Mouse (Mus musculus): ENCODE measurements at regions not wholly inside any gene's neighbourhood (a gene's known extent, or its start where the extent isn't known, plus 50 kb on each side); places are given as distances from the start of the nearest gene placed in this dataset.

DNA sequence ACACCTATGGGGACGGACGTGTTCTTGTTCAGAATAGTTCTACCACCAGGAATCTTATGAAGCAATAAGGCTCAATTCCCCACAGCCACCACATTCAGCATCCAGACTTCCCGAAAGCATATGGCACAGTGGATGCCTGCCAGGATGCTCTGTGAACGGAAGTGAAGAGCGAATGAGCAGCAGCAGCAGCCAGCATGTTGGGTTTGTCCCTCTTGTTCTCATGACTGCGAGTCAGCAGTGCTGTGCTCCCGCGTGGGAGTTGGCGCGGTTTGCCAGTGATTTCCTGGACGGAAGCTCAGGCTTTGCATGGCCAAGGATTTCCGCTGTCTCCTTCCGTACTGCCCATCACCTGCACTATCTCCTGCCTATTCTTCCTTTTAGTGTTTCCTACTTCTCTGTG, 471.8 kb upstream of the Kif2a start:
- DNase-seq (ENCODE audit: low read depth, low spot score) = no peak

DNA sequence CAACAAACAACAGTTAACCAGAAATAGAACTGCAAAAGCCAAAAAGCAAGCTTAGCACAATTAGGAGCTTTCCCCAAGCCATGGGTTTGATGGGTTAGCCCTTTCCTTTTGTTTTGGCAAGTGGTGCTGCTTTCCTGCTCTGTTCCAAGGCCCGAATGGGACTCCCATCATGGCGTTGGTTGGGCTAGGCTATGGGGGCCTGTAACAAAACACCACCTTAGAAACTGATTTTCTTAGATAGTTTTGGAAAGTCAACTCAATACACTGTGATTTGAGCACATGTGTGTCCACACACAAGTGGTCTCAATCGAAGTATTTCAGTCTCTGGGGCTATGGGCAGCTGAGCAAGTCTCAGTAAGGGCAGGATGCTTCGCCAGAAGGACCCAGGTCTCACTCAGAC, 470.5 kb upstream of the Kif2a start:
- DNase-seq (ENCODE audit: low read depth, low spot score) = no peak

DNA sequence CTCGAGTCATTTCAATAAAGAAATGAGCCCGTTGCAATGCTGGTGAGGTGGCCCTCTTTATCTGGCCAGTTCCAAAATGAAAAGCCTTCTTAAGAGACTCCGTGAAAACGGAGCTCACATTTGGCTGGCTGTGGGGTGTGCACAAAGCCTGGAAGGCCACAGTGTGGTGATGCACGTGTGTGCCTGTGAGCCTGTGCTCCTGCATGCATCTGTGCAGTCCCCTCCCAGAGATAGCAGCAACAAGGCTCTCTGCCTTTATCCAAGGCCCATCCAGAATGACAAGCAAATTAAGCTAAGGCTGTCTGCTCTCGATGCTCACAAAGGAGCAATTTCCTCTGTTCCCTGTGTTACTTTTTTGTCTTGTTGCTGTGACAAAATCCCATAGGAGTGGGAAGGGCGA, 469.5 kb upstream of the Kif2a start:
- DNase-seq (ENCODE audit: low read depth, low spot score) = no peak

DNA sequence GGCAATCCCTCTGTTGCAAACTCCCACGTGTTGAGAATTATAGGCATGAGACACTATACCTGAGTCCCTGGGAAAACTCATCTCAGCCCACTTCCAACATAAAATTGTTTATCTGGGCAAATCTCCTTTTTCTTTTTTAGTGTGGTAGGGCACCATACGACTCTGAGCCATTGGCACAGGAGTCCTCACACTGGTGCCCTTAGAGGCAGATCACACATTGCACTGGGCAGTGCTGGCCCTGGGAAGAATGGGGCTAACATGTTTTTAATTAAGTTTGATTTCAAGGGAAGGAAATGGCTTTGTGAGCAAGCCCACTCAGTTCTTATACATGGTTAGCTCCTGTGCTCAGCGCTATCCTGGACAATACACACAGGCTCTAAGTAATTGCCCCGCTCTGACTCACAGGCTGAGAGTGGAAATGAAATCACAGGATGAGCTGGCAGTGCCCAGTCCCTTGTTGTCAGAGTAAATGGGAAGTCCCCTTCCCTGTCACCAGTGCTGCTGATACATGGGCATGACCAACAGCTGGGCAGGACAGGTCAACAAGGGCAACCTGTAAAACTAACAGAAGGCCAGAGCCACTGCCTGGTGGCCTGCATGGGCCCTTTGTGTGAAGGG, 463.6 kb upstream of the Kif2a start:
- no peak for DNase-seq (ENCODE audit: low read depth, low spot score)

DNA sequence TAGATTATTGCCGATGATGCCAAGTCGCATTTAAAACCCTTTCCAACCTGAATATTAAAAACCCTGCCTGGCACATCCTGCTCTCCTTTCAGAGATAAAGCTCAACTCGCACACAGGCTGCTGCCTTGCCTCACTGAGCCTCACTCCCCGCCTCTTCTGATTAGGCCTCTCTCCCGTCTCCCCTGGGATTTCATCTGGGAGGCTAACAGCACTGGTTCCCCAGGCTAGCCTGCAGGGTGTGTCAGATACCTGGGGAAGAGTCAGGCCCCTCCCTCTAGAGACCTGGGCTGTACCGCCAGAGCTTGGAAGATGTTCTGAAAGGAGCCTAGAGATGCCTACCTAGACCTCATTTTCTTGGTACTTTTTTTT, 462.7 kb upstream of the Kif2a start:
- no peak for DNase-seq (ENCODE audit: low read depth, low spot score)

DNA sequence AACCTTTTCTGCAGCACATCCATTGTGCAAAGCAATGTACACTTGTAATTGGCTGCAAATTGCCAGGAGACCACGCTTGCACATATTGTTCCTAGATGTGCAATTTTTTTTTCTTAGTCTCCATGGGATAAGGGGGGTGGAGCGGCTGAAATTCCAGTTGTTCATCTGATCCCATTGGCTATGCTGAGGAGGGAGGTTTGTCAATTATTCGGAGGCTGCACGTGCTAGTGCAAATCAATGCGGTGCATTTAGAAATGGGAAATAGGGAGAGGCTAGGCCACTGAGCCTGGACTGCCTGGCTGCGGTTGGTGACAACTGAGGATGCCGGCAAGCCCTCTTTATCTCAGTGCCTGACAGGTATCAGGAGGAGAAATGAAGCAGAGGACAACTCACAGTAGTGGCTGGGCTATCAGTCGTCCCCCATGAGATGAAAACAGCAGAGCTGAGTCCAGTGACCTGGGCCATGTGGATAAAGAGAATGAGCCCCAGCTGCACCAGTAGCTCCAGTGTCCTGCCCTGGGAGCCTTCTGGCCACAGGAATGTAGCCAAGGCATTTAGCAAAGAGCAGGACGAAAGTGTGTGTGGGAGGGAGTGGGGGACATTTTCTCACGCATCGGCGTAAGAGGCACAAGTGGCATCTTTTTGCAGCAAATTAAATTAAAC, 462.2 kb upstream of the Kif2a start:
- no peak for DNase-seq (ENCODE audit: low read depth, low spot score)

DNA sequence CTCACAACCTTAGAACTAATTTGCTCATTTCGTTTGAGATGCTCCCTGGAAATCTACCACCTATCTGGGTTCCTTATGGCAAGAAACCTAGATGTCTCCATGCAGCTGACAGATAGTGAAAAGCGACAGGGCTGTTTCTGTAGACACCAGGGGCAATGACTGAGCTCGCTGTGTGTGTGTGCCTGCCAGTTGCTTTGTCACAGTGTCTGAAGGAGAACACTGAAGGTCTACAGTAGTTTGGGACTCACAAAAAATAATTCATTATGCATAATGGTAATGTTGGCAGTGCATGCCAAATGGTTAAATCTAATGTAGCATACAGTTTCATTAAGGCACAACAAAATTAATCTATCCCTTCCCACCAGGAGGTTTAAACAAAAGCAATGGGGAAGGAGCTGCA, 453.2 kb upstream of the Kif2a start:
- DNase-seq (ENCODE audit: low read depth, low spot score) = no peak

DNA sequence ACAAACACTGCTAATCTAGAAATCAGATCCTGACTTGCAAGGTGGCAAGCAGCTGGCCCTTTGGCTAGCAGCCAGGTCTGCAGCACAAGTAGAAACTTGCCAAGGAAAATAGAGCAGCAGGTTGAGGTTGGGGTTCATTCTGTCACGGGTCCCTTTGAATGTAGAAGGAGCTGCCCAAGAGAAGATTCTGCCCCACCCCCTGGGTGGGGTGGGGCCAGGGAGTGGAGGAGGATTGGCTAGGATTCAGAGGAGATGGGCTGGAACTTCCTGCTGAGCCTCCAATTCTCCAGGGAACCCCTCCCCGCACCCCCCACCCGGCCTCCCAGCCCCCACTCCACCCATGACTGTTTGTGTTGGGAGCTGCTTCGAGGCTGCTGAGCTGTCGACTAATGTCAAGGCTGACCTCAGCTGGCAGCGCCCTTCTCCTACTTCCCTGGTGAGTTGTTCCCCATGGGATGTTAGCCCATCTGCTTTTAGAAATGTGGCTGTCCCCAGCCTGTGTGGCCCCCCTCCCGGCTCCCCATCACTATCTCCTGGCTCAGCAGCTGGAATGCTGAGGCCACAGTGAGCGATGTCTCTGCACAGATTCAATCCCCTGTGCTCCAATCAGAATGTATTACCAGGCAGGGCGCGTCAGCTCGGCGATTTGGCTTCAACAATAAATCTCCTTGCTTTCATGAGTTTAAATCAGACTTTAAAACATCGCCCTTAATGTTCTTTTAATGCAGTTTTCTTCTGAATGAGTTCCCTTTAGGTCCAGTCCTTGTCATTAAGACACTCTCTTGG, 447.8 kb upstream of the Kif2a start:
- peak; percentile 43 for DNase-seq (ENCODE audit: low read depth, low spot score)

DNA sequence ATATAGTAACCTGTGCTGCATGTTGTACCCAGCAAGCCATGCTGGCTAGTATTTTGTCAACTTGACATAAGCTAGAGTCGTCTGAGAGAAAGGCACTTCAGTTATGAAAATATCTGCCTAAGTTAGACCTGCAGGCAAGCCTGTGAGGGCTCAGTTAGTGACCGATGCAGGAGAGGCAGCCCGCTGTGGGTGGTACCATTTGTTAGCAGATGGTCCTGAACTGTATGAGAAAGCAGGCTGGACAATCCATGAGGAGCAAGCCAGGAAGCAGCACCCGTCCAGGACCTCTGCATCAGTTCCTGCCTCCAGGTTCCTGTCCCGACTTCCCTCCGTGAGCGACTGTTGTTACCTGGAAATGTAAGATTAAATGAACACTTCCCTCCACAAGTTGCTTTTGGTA, 440.9 kb upstream of the Kif2a start:
- no peak for DNase-seq (ENCODE audit: low read depth, low spot score)

DNA sequence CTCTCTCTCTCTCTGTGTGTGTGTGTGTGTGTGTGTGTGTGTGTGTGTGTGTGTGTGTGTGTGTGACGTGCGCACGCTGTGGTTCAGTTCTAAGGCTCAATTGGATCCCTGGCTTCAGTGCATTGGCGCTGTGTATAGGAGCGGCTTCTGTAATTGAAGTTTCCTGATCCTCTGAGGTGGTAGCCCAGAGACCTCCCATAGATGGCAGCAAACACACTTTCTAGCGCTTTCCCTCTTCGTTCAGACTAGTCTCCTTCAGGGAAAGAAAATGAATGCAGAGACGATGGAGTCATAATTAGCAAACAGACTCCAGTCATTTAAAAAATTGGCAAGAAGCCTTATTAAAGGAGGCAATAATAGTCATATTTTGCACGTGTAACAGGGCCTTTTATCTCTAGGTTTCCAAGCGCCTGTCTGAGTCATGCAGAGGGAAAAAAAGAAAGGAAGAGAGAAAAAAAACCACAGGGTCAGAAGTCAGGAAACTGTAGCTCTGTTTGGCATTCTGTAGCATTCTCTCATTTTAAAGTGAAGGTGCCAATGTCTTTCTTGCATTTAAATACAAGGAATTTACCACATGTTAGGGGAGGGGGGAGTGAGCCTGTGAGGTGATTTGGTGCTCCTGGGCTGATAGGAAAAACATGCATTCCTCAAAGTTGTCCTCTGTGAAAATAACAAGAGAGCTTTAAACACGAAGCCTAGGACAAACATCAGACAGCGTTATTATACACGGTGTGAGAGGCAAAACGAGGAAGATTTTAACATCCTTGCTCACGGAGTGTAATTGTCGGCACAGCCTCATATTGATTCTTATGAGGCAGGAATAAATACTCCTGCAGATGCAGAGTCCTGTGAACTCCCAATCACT, 439.4 kb upstream of the Kif2a start:
- peak; percentile 61 for DNase-seq (ENCODE audit: low read depth, low spot score)

DNA sequence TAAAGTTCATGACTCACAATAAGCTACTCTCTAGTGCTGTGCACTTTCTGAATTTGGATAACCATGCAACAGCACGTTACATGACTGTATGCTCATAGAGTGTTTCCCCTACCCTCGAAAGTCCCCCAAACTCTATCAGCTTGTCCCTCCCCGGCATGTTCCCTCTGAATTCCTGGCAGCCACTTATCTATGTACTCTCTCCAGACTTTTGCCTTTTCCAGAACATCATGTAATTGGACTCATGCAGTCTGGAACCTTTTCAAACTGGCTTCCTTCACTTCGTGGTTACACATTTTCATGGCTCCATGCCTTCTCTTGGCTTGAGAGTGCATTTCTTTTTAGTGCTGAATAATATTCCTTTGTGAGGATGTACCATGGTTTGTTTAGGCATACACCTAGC, 436.8 kb upstream of the Kif2a start:
- no peak for DNase-seq (ENCODE audit: low read depth, low spot score)

DNA sequence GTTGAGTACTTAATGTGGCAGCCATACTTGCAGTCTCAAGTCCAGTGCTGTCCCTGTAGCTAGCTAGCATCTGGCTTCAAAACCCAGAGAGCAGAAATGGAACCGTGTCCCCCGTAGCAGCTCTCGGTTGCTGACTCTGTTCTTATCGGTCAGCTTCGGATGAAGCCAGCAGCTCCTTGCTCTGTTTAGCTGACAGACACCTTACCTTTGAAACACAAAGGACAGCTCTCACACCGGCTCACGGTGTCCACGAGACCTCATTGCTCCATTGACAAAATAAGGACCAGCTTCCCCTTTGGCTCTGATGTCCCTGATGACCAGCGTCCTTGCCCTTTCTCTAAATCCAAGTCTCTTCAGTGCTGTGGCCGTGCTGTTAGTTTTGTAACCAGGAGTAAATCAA, 435.3 kb upstream of the Kif2a start:
- DNase-seq (ENCODE audit: low read depth, low spot score) = no peak

DNA sequence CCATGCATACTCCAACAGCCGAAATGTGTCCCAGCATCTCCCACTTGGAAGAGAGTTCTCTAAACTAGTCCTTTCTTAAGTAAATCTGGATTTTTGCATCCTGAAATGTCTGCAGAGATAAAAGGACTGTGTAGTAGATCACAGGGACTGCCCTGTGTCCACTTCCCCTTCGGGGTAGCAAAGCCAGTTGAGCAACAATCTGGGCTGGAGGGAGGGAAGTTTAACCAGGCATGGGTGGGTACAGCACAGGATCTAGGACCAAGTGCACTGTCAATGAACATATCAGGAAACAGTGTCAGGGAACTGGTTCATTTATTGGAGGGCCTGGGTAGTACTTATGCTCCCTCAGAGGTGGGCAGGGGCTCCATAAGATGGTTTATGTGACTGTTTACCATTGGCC, 434.5 kb upstream of the Kif2a start:
- DNase-seq (ENCODE audit: low read depth, low spot score) = no peak

DNA sequence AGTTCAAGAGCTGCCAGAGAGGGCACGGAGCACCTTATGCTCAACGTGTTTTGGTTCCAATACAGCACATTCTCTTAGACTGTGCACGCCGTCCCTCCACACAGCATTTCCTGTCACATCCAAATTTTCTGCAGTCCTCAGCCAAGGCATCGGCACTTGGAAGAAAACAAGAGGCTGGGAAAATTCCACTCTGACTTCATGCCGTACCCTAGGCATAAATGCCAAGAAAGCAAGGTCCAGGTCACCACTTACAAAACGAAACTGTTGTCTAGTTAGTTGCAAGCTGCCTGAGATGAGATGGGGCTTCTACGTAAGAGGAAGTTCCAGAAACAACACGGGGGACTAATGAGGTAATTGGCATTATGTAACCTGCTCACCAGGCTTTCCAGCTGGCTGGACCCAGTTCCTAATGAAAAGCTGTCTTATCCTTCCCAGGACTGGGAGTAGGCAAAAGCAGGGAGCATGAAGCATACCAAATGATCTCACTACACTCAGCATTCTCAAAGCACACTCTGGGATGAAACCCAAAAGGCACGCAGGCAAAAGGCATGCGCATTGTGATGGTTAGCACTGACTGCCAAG, 427.8 kb upstream of the Kif2a start:
- no peak for DNase-seq (ENCODE audit: low read depth, low spot score)

DNA sequence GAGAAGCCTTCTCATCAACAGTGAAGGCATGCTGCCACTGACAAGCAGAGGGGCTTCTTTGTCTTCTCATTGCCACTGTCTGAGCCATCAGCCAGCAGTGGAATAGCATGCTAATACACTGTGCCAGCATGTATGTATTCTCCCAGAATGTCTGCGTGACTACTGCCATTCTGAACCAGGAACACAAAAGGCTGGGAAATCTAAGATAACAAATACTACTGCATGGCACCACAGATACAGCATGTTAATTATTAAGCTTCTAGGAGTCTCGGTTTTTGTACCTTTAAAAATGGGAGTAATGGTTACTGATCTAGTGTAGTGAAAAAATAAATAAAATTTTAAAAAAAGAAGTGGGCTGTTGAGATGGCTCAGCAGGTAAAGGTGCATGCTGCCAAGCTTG, 425.9 kb upstream of the Kif2a start:
- DNase-seq (ENCODE audit: low read depth, low spot score) = no peak

DNA sequence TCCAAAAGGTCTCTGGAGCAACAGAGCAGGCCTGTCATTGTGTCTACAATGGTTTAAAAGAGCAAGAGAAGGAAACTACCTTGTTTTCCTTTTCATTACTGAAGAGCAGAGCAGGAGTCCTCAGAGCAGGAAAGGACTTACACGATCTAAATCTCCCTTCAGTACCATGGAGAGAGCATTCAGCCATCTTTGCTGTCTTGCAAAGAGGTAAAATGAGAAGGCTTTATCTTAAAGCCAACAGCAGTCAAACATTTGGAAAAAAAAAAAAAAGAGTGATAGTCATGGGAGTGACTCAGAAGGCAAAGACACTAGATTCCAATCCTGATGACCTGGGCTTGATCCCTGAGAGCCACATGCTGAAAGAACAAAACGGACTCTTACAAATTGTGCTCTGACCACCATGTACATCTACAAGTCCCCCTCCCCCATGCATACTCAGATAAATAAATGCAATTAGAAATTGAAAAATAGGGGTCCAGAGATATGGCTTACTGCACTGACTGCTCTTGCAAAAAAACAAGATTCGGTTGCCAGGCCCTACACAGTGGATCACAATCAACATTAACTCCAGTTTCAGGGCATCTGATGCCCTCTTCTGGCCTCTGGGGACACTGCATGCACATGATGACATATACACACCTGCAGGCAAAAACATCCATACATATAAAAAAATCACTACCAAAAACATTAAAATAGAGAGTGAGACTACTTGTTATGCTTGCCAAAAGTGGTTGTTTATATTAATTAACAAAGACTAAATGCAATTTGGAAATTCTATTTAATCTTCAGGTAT, 397.6 kb upstream of the Kif2a start:
- peak; percentile 56 for DNase-seq (ENCODE audit: low read depth, low spot score)

DNA sequence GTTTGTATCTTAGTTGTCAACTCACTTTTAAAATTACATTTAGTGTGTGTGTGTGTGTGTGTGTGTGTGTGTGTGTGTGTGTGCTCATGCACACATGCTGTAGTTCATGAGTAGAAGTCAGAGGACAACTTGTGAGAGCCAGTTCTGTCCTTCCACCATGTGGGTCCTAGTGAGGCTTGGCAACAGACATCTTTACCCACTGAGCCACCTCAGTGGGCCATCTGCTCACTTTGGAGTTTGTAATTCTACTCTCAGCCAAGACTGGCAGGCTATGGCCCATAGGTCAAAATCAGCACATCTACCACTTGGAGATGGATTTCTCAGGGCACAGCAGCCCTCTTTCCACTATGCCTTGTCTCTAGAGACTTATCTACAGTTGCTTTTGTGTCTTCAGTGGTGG, 388.3 kb upstream of the Kif2a start:
- DNase-seq (ENCODE audit: low read depth, low spot score) = no peak

DNA sequence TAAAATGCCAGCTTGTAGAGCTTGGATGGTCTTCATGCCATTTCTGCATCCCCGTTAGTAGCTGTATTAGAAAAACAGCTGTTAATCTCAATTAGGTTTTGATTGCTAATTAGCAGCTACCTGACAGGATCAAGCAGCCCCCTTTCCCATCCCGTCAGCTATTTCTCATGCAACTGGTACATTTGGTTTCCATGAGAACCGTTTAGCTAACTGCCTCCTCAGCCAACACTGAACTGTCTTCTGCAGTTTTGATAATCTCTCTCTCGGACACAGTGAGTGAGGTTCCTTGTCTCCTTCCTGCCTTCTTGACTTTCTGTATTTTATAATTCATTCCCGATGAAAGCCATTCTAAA, 385.7 kb upstream of the Kif2a start:
- DNase-seq (ENCODE audit: low read depth, low spot score) = no peak

DNA sequence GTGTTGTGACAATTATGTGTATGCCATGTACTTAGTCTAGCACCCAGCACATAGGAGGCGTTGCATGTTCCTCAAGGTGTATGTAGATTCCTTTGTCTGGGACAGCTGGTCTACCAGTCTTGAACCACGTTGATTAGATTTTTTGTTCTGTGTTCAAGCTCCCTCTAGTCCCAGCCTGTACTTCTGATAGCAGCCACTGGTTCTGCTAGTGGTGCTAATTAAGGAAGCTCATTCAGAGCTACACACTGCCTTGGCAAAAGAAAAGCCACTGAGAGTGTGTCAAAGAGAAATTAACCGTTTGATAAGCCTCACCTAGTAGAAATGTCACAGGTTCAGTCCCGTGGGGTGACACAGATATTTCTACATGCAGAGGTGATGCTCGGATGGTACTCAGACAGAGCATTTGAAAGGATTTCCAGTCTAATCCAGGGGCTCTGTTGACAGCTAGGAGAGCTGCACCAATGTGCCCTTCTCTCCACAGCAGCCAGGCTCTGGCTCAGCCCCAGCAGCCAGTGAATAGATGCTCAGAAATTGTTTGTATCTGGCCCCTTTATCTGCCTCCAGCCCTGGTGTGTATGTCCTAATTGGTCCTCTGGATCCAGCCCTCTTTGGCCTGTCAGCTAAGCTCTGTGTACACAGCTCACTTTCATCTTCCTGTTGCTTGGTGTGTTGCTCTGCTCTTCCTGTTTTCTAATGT, 385.2 kb upstream of the Kif2a start:
- DNase-seq (ENCODE audit: low read depth, low spot score) = no peak

DNA sequence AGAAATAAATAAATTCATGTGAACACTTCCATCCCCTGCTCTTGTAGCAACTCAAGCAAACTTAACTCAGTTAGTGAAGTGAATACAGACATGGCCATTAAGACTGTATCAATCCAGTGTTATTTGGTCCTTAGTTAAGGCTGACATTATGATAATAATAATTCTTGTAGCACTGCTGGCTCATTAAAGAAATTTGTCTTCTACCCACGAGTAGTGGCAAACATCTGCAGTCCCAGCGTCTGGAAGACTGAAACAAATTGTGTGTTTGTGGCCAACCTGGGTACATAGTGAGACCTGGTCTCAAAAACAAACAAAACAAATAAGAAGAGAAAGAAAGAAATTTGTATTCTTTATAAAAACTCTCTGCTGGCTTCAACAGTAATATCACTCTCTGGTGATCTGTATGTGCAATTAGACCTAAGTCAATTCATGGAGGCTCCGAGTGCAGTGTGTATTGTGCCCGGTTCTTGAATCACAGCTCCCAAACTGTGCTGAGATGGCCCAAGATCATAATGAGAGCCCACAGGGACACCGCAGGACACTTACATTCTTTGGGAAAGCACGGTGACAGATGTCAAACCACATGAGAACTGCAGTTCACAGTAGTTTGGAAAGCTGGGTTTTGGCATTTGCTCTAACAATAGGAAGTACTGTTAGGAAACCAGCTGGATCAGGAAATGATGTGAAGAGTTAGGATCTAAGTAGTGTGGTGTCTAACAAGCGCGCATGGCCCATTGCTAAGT, 376.9 kb upstream of the Kif2a start:
- no peak for DNase-seq (ENCODE audit: low read depth, low spot score)
